Mouse (Mus musculus) midbrain, embryonic 11.5 days (tissue): Measurements from ENCODE around the gene Ldlrad3. TPM values are rescaled to one million over a fixed set of nuclear protein-coding genes. Genes with fewer than 3 reads are reported as not detected.

ENCODE experiments used
- ATAC-seq: fragments of 200-750 bp; cut with Nextera tagmentation; 2 replicates; pipeline ENCODE4 v1.8.0; 2017; ENCODE audit warnings: moderate TSS enrichment, moderate library complexity; ENCODE audit not compliant: low FRiP score
- DNase-seq: peaks from one replicate; pipeline ENCODE4 v3.0.0; 2015; ENCODE audit warnings: low spot score; ENCODE audit errors: missing footprints
- H3K27ac ChIP-seq: fragments of 300-500 bp; sonication (generic); 2 replicates; pipeline ENCODE4 v1.5.1; 2014; ENCODE audit warnings: low read depth, low read length
- H3K27me3 ChIP-seq: fragments of 300-500 bp; sonication (generic); 2 replicates; pipeline ENCODE4 v1.6.1; 2014; ENCODE audit warnings: mild to moderate bottlenecking, low read length, moderate library complexity, mixed read lengths; ENCODE audit not compliant: control insufficient read depth, insufficient read depth
- H3K36me3 ChIP-seq: fragments of 300-500 bp; sonication (generic); 2 replicates; pipeline ENCODE4 v1.6.1; 2014; ENCODE audit warnings: mild to moderate bottlenecking, low read length, moderate library complexity, mixed read lengths; ENCODE audit not compliant: control insufficient read depth, insufficient read depth
- H3K4me1 ChIP-seq: fragments of 300-500 bp; sonication (generic); 2 replicates; pipeline ENCODE4 v1.6.1; 2014; ENCODE audit warnings: low read length; ENCODE audit not compliant: control insufficient read depth, insufficient read depth
- H3K4me2 ChIP-seq: fragments of 300-500 bp; sonication (generic); 2 replicates; pipeline ENCODE4 v1.6.1; 2014; ENCODE audit warnings: mild to moderate bottlenecking, moderate library complexity
- H3K4me3 ChIP-seq: fragments of 300-500 bp; sonication (generic); 2 replicates; pipeline ENCODE4 v1.5.1; 2014; ENCODE audit warnings: low read depth, low read length
- H3K9ac ChIP-seq: fragments of 300-500 bp; sonication (generic); 2 replicates; pipeline ENCODE4 v1.6.1; 2014; ENCODE audit warnings: low read length
- H3K9me3 ChIP-seq: fragments of 300-500 bp; sonication (generic); 2 replicates; pipeline ENCODE4 v1.6.1; 2016; ENCODE audit warnings: low read length; ENCODE audit not compliant: control insufficient read depth
- WGBS: fragments of 180-500 bp; shearing (Covaris S2); extraction: QIAGEN DNeasy Blood & Tissue Kit; methylation state at CpG from one replicate; pipeline ENCODE4 v1.1.7; 2014; 5-methylcytosine and 5-hydroxymethylcytosine counted together
- polyA plus RNA-seq: library from polyadenylated mRNA; unstranded; fragments of >200 nt; fragmentation: Nextera tagmentation; extraction: Ambion mirVana; gene quantifications from 2 replicates; pipeline ENCODE4 v1.2.1, GENCODE M21; 2014

The Ldlrad3 gene
- polyA plus RNA-seq, 1 experiment from 2014 or later: 53.1 TPM

- WGBS: 94% methylated on average over 7 of the region's 7 CpGs
- peak; percentile 77 for DNase-seq
- no peaks in the 10 kb centered on the region for H3K36me3 ChIP-seq
Observed at GRCm38 (mm10) chr2:102062861-102063468, 123.2 kb downstream of the Ldlrad3 start.

GRCm38 (mm10) chr2:102061921-102062320 is 124.3 kb downstream of the Ldlrad3 start:
- H3K4me1 ChIP-seq: 0 out of 2 replicates have a peak, but pooled peaks cover 2% of the 10 kb centered on the region

More at GRCm38 (mm10) chr2:102062861-102063468, 123.2 kb downstream of the Ldlrad3 start:
- H3K9me3 ChIP-seq: no peaks in the 10 kb centered on the region
- H3K4me3 ChIP-seq: no peak overlapping the region
- H3K27me3 ChIP-seq: no peaks in the 10 kb centered on the region
- no peaks in the 10 kb centered on the region for H3K4me1 ChIP-seq
- no peak overlapping the region for H3K27ac ChIP-seq
- ATAC-seq: no peak
- no peak overlapping the region for H3K9ac ChIP-seq
- no peak overlapping the region for H3K4me2 ChIP-seq

GRCm38 (mm10) chr2:102057746-102058145 is 128.4 kb downstream of the Ldlrad3 start:
- Histone ChIP-seq H3K36me3 (no peaks in the 10 kb centered on the region), H3K4me3 (no peak overlapping the region), H3K4me1 (0 out of 2 replicates have a peak, but pooled peaks cover 2% of the 10 kb centered on the region), H3K27me3 (no peaks in the 10 kb centered on the region), H3K27ac (no peak overlapping the region), H3K9me3 (no peaks in the 10 kb centered on the region), H3K9ac (no peak overlapping the region), H3K4me2 (no peak overlapping the region)
- 79% methylated on average over 12 of the region's 12 CpGs for WGBS
- ATAC-seq: no peak
- DNase-seq: no peak

More at GRCm38 (mm10) chr2:102061921-102062320, 124.3 kb downstream of the Ldlrad3 start:
- ATAC-seq (no peak), DNase-seq (peak; percentile 81)
- Histone ChIP-seq H3K36me3 (no peaks in the 10 kb centered on the region), H3K4me3 (no peak overlapping the region), H3K27me3 (no peaks in the 10 kb centered on the region), H3K9me3 (no peaks in the 10 kb centered on the region), H3K4me2 (no peak overlapping the region), H3K9ac (no peak overlapping the region), H3K27ac (no peak overlapping the region)
- 85% methylated on average over 8 of the region's 8 CpGs for WGBS

GRCm38 (mm10) chr2:102057029-102057685 is 129.0 kb downstream of the Ldlrad3 start:
- no peaks in the 10 kb centered on the region for H3K27me3 ChIP-seq
- no peak overlapping the region for H3K9ac ChIP-seq
- H3K9me3 ChIP-seq: no peaks in the 10 kb centered on the region
- 0 out of 2 replicates have a peak, but pooled peaks cover 2% of the 10 kb centered on the region for H3K4me1 ChIP-seq
- no peaks in the 10 kb centered on the region for H3K36me3 ChIP-seq
- DNase-seq (no peak), ATAC-seq (no peak)
- 78% methylated on average over 9 of the region's 9 CpGs for WGBS
- no peak overlapping the region for H3K4me3 ChIP-seq
- no peak overlapping the region for H3K4me2 ChIP-seq
- H3K27ac ChIP-seq: no peak overlapping the region

DNA sequence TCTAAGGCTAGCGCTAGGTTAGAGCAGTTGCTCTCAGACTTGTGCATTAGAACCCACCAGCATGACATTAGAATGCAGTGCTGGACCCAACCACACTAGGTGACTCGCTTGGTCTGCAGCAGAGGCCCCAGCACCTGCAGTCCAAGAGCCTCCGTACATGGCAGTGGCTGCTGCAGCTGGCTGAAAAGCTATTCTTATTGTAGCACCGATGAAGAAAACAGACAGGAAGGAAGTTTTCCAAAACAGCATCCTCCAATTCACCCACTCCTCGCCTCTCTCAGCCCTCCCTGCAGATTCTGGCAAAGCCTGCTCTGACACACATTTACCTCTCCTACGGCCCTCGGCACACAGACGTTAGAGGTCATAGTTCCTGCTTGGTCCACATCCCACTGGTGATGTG is 130.0 kb downstream of the Ldlrad3 start:
- no peak overlapping the region for H3K4me3 ChIP-seq
- no peak overlapping the region for H3K4me2 ChIP-seq
- WGBS: 89% methylated on average over 8 of the region's 8 CpGs
- H3K9ac ChIP-seq: no peak overlapping the region
- no peak overlapping the region for H3K27ac ChIP-seq
- H3K36me3 ChIP-seq: no peaks in the 10 kb centered on the region
- DNase-seq: no peak
- H3K4me1 ChIP-seq: 0 out of 2 replicates have a peak, but pooled peaks cover 2% of the 10 kb centered on the region
- no peak for ATAC-seq
- no peaks in the 10 kb centered on the region for H3K9me3 ChIP-seq
- no peaks in the 10 kb centered on the region for H3K27me3 ChIP-seq

GRCm38 (mm10) chr2:102052951-102053660 is 133.1 kb downstream of the Ldlrad3 start:
- H3K9ac ChIP-seq: no peak overlapping the region
- H3K4me3 ChIP-seq: no peak overlapping the region
- no peak overlapping the region for H3K4me2 ChIP-seq
- H3K27ac ChIP-seq: no peak overlapping the region
- no peak for DNase-seq
- 0 out of 2 replicates have a peak, but pooled peaks cover 4% of the 10 kb centered on the region for H3K4me1 ChIP-seq
- ATAC-seq: no peak
- no peaks in the 10 kb centered on the region for H3K27me3 ChIP-seq
- no peaks in the 10 kb centered on the region for H3K36me3 ChIP-seq
- H3K9me3 ChIP-seq: no peaks in the 10 kb centered on the region
- 88% methylated on average over 10 of the region's 10 CpGs for WGBS

DNA sequence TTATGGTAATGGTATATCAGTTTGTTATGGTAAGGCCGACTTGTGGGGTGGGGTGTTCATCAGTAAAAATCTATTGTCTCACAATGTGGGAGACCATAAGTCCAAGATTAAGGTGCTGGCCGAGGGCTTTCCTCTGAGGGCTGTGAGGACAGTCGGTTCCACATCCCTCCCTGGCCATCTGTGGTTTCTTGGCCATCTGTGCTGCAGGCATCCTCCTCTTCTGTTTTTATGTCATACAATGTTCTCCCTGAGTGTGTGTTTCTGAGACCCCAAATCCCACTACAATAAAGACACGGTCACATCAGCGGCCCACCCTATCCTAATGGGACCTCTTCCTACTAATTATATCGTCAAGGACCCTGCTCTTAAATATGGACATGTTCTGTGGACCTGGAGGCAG is 133.8 kb downstream of the Ldlrad3 start:
- 87% methylated on average over 6 of the region's 6 CpGs for WGBS
- Histone ChIP-seq H3K4me2 (no peak overlapping the region), H3K4me3 (no peak overlapping the region), H3K27ac (no peak overlapping the region), H3K9me3 (no peaks in the 10 kb centered on the region), H3K9ac (no peak overlapping the region), H3K4me1 (0 out of 2 replicates have a peak, but pooled peaks cover 4% of the 10 kb centered on the region), H3K36me3 (no peaks in the 10 kb centered on the region), H3K27me3 (no peaks in the 10 kb centered on the region)
- DNase-seq (no peak), ATAC-seq (no peak)

DNA sequence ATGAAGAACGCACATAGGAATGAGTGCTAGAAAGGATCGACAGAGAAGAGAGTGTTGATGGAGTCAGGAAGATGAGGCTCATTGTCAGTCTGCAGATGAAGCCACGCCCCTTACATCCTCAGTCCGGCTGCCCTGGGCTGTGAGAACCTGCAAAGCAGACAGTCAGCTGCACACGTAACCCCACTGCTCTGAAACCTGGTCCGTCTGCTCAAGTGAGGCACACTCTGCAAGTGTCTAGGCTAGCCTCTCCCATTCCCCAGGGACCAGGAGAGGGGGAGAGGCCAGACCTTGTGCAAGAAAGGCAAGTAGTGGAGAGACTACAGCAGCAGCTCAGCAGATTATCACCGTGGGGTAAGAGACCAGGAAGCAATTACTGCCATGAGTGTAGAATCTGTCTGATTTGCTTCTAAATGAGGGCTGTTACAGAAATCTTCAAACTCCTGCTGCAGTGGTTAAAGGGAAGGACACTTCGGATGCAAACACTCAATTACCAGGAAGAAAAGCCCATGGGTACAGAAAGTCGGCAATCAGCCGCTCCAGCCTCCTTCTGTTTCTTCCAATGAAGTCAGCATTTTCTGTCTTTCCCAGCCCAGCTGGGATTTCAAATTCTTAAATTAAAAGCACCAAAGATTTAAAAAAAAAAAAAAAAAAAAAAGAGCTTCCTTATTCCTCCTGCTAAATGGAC is 136.2 kb downstream of the Ldlrad3 start:
- H3K27ac ChIP-seq: no peak overlapping the region
- WGBS: 67% methylated on average over 10 of the region's 10 CpGs
- no peak for DNase-seq

More for the DNA sequence above, 136.2 kb downstream of the Ldlrad3 start:
- no peak overlapping the region for H3K4me3 ChIP-seq
- H3K36me3 ChIP-seq: no peaks in the 10 kb centered on the region
- H3K4me2 ChIP-seq: no peak overlapping the region
- ATAC-seq: peak; percentile 54; the same call in 1 of the 2 replicates
- no peaks in the 10 kb centered on the region for H3K9me3 ChIP-seq
- H3K4me1 ChIP-seq: 0 out of 2 replicates have a peak, but pooled peaks cover 2% of the 10 kb centered on the region
- H3K27me3 ChIP-seq: no peaks in the 10 kb centered on the region
- no peak overlapping the region for H3K9ac ChIP-seq
